Mouse (Mus musculus): Measurements from ENCODE around the gene Pgam2.
A peak's percentile ranks its signal among the peaks of the same experiment; 100 is the strongest.

Pgam2 gene

DNA sequence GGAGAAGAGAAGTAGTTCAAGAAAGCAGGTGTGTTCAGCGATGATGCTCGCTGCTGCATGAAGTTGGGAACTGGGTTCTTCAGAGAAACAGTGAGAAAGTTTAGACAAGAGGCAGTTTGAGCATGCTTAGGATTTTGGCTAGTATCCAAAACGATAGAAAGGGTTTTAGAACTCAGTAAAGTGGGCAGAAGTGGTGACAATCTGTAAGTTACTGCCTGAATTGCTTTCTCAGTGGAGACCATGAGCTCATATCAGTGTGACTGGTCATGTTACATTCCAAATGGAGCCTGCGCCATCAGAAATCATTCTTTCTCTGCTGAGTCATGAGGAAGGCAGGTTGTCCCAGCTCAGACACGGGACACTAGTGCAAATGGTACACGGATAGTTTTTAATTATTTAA lies 37.5 kb downstream of the Pgam2 start:
- no peak for DNase-seq (ENCODE audit: low spot score)

DNA sequence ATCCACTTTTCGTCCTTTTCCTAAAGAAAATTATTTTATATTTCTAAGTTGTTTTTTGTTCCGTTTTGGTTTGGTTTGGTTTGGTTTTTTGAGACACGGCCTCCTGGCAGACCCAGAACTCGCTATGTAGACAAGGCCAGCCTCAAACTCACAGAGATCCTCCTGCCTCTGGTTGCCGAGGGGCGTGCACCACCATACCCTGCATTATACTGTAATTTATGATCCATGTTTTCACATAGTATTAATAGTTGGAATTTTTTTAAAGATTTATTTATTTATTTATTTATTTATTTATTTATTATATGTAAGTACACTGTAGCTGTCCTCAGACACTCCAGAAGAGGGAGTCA lies 40.9 kb downstream of the Pgam2 start:
- no peak for DNase-seq (ENCODE audit: low spot score)

DNA sequence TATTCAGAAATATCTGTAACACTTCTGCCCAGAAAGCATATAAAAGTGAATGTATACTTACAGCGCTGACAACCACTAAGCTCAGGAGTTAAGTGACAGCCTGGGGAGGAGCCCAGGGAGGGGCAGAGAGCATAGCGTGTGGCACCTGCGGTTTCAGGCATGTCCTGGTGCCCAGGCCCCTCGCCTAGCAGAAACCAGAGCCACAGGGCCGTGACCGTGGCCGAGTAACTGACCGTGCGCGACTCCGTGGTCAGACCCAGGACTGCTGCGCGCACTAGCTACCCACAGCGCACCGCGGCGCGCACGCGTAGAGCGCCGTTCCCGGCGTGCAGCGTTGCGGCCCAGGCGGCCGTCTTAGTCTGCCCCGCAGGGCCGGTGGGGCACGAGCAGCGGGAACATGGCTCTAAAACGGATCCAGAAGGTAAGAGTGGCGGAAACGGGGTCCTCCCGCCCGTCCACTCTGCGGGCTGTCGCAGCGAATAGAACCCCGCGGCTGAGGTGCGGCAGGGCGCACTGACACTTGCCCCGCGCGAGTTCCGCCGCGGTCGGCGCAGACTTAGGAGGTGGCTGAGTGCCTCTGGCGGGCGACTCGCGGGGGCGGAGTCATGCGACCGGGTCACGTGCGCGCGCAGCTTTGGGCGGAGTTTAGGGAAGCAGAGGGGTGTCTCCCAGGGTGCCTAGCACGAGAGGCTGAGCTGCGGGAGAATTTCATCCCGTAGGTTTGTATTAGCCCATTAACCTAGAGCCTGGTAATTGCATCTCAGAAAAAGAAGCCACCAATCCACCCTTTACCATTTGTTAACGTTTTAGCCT lies 41.5 kb downstream of the Pgam2 start, which contains the start of gene Urgcp:
Gene Urgcp, minus strand, starts transcription at position 557 of the 813 bp plus-strand sequence.
- peak; percentile 98 for DNase-seq (ENCODE audit: low spot score)

DNA sequence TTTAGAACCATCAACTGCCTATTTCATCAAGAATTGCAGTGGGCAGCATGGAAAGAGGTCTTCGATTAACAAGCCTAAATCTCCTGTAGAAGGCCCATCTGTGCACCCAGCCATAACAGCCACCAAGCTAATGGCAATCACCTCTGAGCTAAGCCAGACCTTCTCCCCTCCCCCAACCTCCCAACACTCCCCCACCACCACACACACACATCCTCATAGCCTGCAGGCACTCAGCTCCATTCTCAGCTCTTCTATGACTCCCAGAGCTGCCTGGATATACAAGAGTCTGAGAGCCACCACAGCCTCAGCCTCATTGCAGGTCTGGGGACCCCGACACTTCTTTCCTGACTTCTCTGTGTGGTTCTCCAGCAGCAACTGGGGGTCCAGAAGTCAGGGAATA lies 49.8 kb downstream of the Pgam2 start:
- no peak for DNase-seq (ENCODE audit: low spot score)

All from MN1 (cell line).